ENCODE assay signal across 8 mouse cellular contexts in the genomic region with DNA sequence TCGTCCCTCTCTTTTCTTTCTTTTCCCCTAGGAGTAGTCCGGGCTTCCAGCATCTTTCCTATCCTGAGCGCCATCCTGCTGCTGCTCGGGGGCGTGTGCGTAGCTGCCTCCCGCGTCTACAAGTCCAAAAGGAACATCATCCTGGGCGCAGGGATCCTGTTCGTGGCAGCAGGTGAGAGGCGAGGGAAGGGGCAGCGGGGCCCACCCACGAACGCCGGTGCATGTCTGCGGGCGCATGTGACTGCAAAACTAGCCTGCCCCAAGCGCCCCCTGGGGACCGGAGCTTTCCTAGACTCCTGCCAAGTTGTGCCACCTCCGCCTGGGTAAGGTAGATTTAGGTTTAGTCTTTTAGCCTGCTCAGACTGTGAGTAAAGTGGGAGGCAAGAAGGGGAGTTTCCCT. TPM values are rescaled to one million over a fixed set of nuclear protein-coding genes. Genes with fewer than 3 reads are reported as not detected.
DNase-seq lines count a peak whose midpoint lies in the region; ATAC-seq and TF ChIP-seq lines count a peak whose summit lies in the region.

No protein-coding gene starts in this region.

- no peak for DNase-seq in heart, adult 18-20 months
- peak; percentile 44 for DNase-seq in CD4-positive helper T cell, adult 2 months (ENCODE audit: low read depth, low spot score)
- peak; percentile 64 for DNase-seq in brain, embryonic 14.5 days (ENCODE audit: low read depth)
- DNase-seq in gastrocnemius, postnatal 36 days = no peak

- H3K27ac ChIP-seq in heart, embryonic 11.5 days (ENCODE audit: low read depth, low read length) = no peak overlapping the region
- no peak overlapping the region for H3K27ac ChIP-seq in forebrain, embryonic 16.5 days (ENCODE audit: low read length)
- H3K27ac ChIP-seq in liver, embryonic 12.5 days = no peak overlapping the region
- no peak overlapping the region for H3K27ac ChIP-seq in small intestine, adult 2 months (ENCODE audit: insufficient read depth, low read depth, low read length)

- WGBS in heart, embryonic 11.5 days (ENCODE audit: insufficient replicate concordance) = 2% methylated on average over 20 of the region's 20 CpGs
- under 1% methylated on average over 20 of the region's 20 CpGs for WGBS in forebrain, embryonic 16.5 days
- 3% methylated on average over 20 of the region's 20 CpGs for WGBS in liver, embryonic 12.5 days (ENCODE audit: insufficient replicate concordance)
- WGBS in small intestine, adult 2 months = 3% methylated on average over 20 of the region's 20 CpGs

- peaks cover 5% of the 10 kb centered on the region; the same call in 1 of the 2 replicates for H3K9me3 ChIP-seq in heart, embryonic 11.5 days (replicated peaks; ENCODE audit: control insufficient read depth, low read length)
- no peaks in the 10 kb centered on the region for H3K9me3 ChIP-seq in forebrain, embryonic 16.5 days (ENCODE audit: control insufficient read depth, low read length)
- no peaks in the 10 kb centered on the region for H3K9me3 ChIP-seq in liver, embryonic 12.5 days (replicated peaks)

- no peak for TF ChIP-seq POLR2A in brain, embryonic 14.5 days (IDR thresholded peaks at IDR 0.05; ENCODE audit: borderline replicate concordance, extremely low read depth, insufficient read depth, insufficient read length, poor library complexity, severe bottlenecking)
- TF ChIP-seq POLR2A in small intestine, adult 2 months (IDR thresholded peaks at IDR 0.05; ENCODE audit: low read depth, low read length) = no peak

- TF ChIP-seq CTCF in brain, embryonic 14.5 days (IDR thresholded peaks at IDR 0.05; ENCODE audit: borderline replicate concordance, extremely low read depth, insufficient read depth, insufficient read length) = peak; percentile 39; the same call in 1 of the 2 replicates
- no peak for TF ChIP-seq CTCF in small intestine, adult 2 months (IDR thresholded peaks at IDR 0.05; ENCODE audit: extremely low read depth, insufficient read length, insufficient replicate concordance, low read depth, low read length)

- no peak for ATAC-seq in heart, embryonic 11.5 days (replicated peaks; ENCODE audit: insufficient number of reproducible peaks, low FRiP score, low TSS enrichment)
- ATAC-seq in forebrain, embryonic 16.5 days = no peak
- no peak for ATAC-seq in liver, embryonic 12.5 days

- intact Hi-C loops in gastrocnemius, postnatal 36 days (cut with DNase I) = loop anchor here (5.0 kb wide), 1 partner anchor 40 kb away; no protein-coding TSS in a partner anchor

- no peak overlapping the region for H3K9ac ChIP-seq in heart, embryonic 11.5 days (ENCODE audit: low read depth, low read length)
- peak overlapping the region; percentile 53 for H3K9ac ChIP-seq in forebrain, embryonic 16.5 days (replicated peaks; ENCODE audit: low read depth, low read length)
- H3K9ac ChIP-seq in liver, embryonic 12.5 days = no peak overlapping the region

- H3K4me2 ChIP-seq in heart, embryonic 11.5 days = peak overlapping the region; percentile 73
- H3K4me2 ChIP-seq in forebrain, embryonic 16.5 days (ENCODE audit: low read length) = peak overlapping the region; percentile 91
- H3K4me2 ChIP-seq in liver, embryonic 12.5 days = peak overlapping the region; percentile 49

- no peaks in the 10 kb centered on the region for H3K36me3 ChIP-seq in heart, embryonic 11.5 days (ENCODE audit: control insufficient read depth, insufficient read depth, low read length)
- H3K36me3 ChIP-seq in forebrain, embryonic 16.5 days (ENCODE audit: control insufficient read depth, insufficient read depth) = no peaks in the 10 kb centered on the region
- no peaks in the 10 kb centered on the region for H3K36me3 ChIP-seq in liver, embryonic 12.5 days
- no peaks in the 10 kb centered on the region for H3K36me3 ChIP-seq in small intestine, adult 2 months (ENCODE audit: control insufficient read depth, insufficient read depth, low read length)

- peaks cover 58% of the 10 kb centered on the region for H3K27me3 ChIP-seq in heart, embryonic 11.5 days (ENCODE audit: control insufficient read depth, insufficient read depth, low read length)
- H3K27me3 ChIP-seq in forebrain, embryonic 16.5 days (replicated peaks; ENCODE audit: control insufficient read depth, insufficient read depth, low read length) = peaks cover 20% of the 10 kb centered on the region
- peaks cover 73% of the 10 kb centered on the region for H3K27me3 ChIP-seq in liver, embryonic 12.5 days (replicated peaks)
- H3K27me3 ChIP-seq in small intestine, adult 2 months (ENCODE audit: control insufficient read depth, insufficient read depth, low read length) = peaks cover 31% of the 10 kb centered on the region

- peaks cover 10% of the 10 kb centered on the region; the same call in 1 of the 2 replicates for H3K4me1 ChIP-seq in heart, embryonic 11.5 days (ENCODE audit: control insufficient read depth, insufficient read depth, low read length)
- H3K4me1 ChIP-seq in forebrain, embryonic 16.5 days (replicated peaks; ENCODE audit: control insufficient read depth, insufficient read depth, low read length) = peaks cover 26% of the 10 kb centered on the region
- H3K4me1 ChIP-seq in liver, embryonic 12.5 days = peaks cover 18% of the 10 kb centered on the region
- H3K4me1 ChIP-seq in small intestine, adult 2 months (ENCODE audit: control insufficient read depth, insufficient read depth, insufficient read length, low read length) = 0 out of 2 replicates have a peak, but pooled peaks cover 1% of the 10 kb centered on the region

- H3K4me3 ChIP-seq in heart, embryonic 11.5 days (ENCODE audit: low read depth, low read length) = peak overlapping the region; percentile 45
- peak overlapping the region; percentile 44 for H3K4me3 ChIP-seq in forebrain, embryonic 16.5 days (replicated peaks; ENCODE audit: low read length)
- peak overlapping the region; percentile 2; the same call in 1 of the 2 replicates for H3K4me3 ChIP-seq in liver, embryonic 12.5 days
- H3K4me3 ChIP-seq in small intestine, adult 2 months (ENCODE audit: low read depth, low read length) = peak overlapping the region; percentile 53

RNA-seq across cellular contexts. Expression of a gene that starts 12.0 kb away (rescaled TPM):
- polyA plus RNA-seq in heart, embryonic 11.5 days (2014; fragmentation: Nextera tagmentation; extraction: Ambion mirVana) = 18.3 and 19.0 TPM in 2 replicates
- 1 to 10 TPM; 1.5 to 2.0 TPM for total RNA-seq in heart, adult 18-20 months (2021)
- 0.16 and 0.18 TPM in 2 replicates for polyA plus RNA-seq in brain, embryonic 14.5 days (2012; rRNA removed)
- polyA plus RNA-seq in forebrain, embryonic 16.5 days (2015; fragmentation: Nextera tagmentation; extraction: Ambion mirVana) = 0.14 TPM in 1 of 2 replicates, not detected in the other
- 0.14 and 0.17 TPM in 2 replicates for polyA plus RNA-seq in liver, embryonic 12.5 days (2016; fragmentation: Nextera tagmentation; extraction: Ambion mirVana)
- 0.04 TPM in 1 of 2 replicates, not detected in the other for polyA plus RNA-seq in small intestine, adult 2 months (2012; rRNA removed)
- 100 to 1,000 TPM in 1 of 2 experiments, 10 to 100 TPM in 1; 96.8 to 101 TPM for total RNA-seq in gastrocnemius, postnatal 36 days (2021)

RNA-seq across cellular contexts. Expression of a gene that starts 21.6 kb away (rescaled TPM):
- 1.7 and 1.8 TPM in 2 replicates for polyA plus RNA-seq in heart, embryonic 11.5 days (2014; fragmentation: Nextera tagmentation; extraction: Ambion mirVana)
- total RNA-seq in heart, adult 18-20 months (2021) = not detected
- polyA plus RNA-seq in brain, embryonic 14.5 days (2012; rRNA removed) = 22.4 and 26.3 TPM in 2 replicates
- 12.9 and 16.4 TPM in 2 replicates for polyA plus RNA-seq in forebrain, embryonic 16.5 days (2015; fragmentation: Nextera tagmentation; extraction: Ambion mirVana)
- polyA plus RNA-seq in liver, embryonic 12.5 days (2016; fragmentation: Nextera tagmentation; extraction: Ambion mirVana) = 0.12 and 0.36 TPM in 2 replicates
- polyA plus RNA-seq in small intestine, adult 2 months (2012; rRNA removed) = 0.60 and 0.77 TPM in 2 replicates
- total RNA-seq in gastrocnemius, postnatal 36 days (2021) = not detected

Comparison
In these comparisons a context has a peak if more than half of its experiments do, and no peak if none do; other contexts are left out.
1. H3K4me3 ChIP-seq: peak in every context shown above with its lines; median percentile 53 in small intestine, adult 2 months; 45 in heart, embryonic 11.5 days; 44 in forebrain, embryonic 16.5 days; 2 in liver, embryonic 12.5 days.
2. DNase-seq: peak in CD4-positive helper T cell, adult 2 months (single experiment) and brain, embryonic 14.5 days (single experiment); none in heart, adult 18-20 months (0 of 2) and gastrocnemius, postnatal 36 days (0 of 2).
3. RNA of a gene that starts 12.0 kb away (polyA plus RNA-seq): 18.3 to 19.0 TPM in heart, embryonic 11.5 days; 0.14 to 0.17 TPM in liver, embryonic 12.5 days, 0.16 to 0.18 TPM in brain, embryonic 14.5 days, 0.14 TPM in forebrain, embryonic 16.5 days and 0.04 TPM in small intestine, adult 2 months; every median in the first group is over 10 times any median in the second.
4. Peak in every context shown above with its lines, with median percentiles within 50 percentile points of each other: H3K4me2 ChIP-seq.